ENCODE assay signal across 20 mouse cellular contexts in genomic region chr10:127279730-127280129, GRCm38 (mm10). TPM values are rescaled to one million over a fixed set of nuclear protein-coding genes. Genes with fewer than 3 reads are reported as not detected.
DNase-seq lines count a peak whose midpoint lies in the region; ATAC-seq and TF ChIP-seq lines count a peak whose summit lies in the region.
"Had no signal": no experiment of that assay in that cellular context is flagged by ENCODE, and none has a peak within 500 bp of the region (broad histone marks: within the 10 kb centered on the region; RNA-seq: fewer than 3 reads in every experiment).

No protein-coding gene starts in this region.

- ATAC-seq in heart, postnatal 0 days (ENCODE audit: insufficient read depth, low read depth), result no peak
- no peak for ATAC-seq in liver, embryonic 14.5 days (ENCODE audit: insufficient read depth)
- ATAC-seq: inflammation-experienced regulatory T-cells, adult 6 months had no signal

- H3K4me3 ChIP-seq in heart, postnatal 0 days (ENCODE audit: low read depth, low read length), result no peak overlapping the region
- H3K4me3 ChIP-seq in liver, embryonic 14.5 days (ENCODE audit: insufficient read depth in 1 of 2, low read depth in 2 of 2, low read length in 2 of 2), result no peak overlapping the region
- H3K4me3 ChIP-seq in myocyte, result no peak overlapping the region
- H3K4me3 ChIP-seq: embryonic facial prominence, embryonic 10.5 days; forebrain, embryonic 12.5 days; hindbrain, embryonic 10.5 days; lung, embryonic 15.5 days; midbrain, embryonic 10.5 days; neural tube, embryonic 12.5 days had no signal

- no peak for TF ChIP-seq POLR2A in myocyte (IDR thresholded peaks at IDR 0.05; ENCODE audit: insufficient read length, low read depth)

- TF ChIP-seq EP300 in heart, postnatal 0 days (IDR thresholded peaks at IDR 0.05; ENCODE audit: low read depth), result no peak
- no peak for TF ChIP-seq EP300 in liver, embryonic 14.5 days (IDR thresholded peaks at IDR 0.05; ENCODE audit: low read depth)

- no peaks in the 10 kb centered on the region for H3K27me3 ChIP-seq in heart, postnatal 0 days (ENCODE audit: control insufficient read depth, insufficient read depth, low read length)
- no peaks in the 10 kb centered on the region for H3K27me3 ChIP-seq in liver, embryonic 14.5 days (ENCODE audit: control insufficient read depth, insufficient read depth, low read length)
- H3K27me3 ChIP-seq in myocyte (ENCODE audit: control insufficient read depth, insufficient read depth, insufficient read length), result no peaks in the 10 kb centered on the region
- H3K27me3 ChIP-seq: forebrain, embryonic 12.5 days; lung, embryonic 15.5 days; neural tube, embryonic 12.5 days had no signal

- no peaks in the 10 kb centered on the region; the same call in 1 of the 2 replicates for H3K4me1 ChIP-seq in heart, postnatal 0 days (ENCODE audit: control insufficient read depth, insufficient read depth)
- no peaks in the 10 kb centered on the region for H3K4me1 ChIP-seq in liver, embryonic 14.5 days (replicated peaks; ENCODE audit: control insufficient read depth in 2 of 2, insufficient read depth in 2 of 2, low read length in 1 of 2)
- H3K4me1 ChIP-seq: lung, embryonic 15.5 days had no signal

- no peak overlapping the region for H3K4me2 ChIP-seq in heart, postnatal 0 days (ENCODE audit: low read depth, low read length)
- H3K4me2 ChIP-seq in liver, embryonic 14.5 days (ENCODE audit: low read depth), result no peak overlapping the region
- no peak overlapping the region for H3K4me2 ChIP-seq in myocyte (ENCODE audit: low read depth)
- H3K4me2 ChIP-seq: forebrain, embryonic 12.5 days; lung, embryonic 15.5 days; neural tube, embryonic 12.5 days had no signal

- 0 out of 2 replicates have a peak, but pooled peaks have one; percentile 2 for TF ChIP-seq CTCF in heart, postnatal 0 days (IDR thresholded peaks at IDR 0.05; ENCODE audit: low read depth)
- peak; percentile 46 for TF ChIP-seq CTCF in liver, embryonic 14.5 days (IDR thresholded peaks at IDR 0.05; ENCODE audit: low read depth)

- DNase-seq in heart, postnatal 0 days (ENCODE audit: low spot score), result no peak
- DNase-seq in heart, adult 8-10 months (ENCODE audit: low spot score), result no peak
- DNase-seq in liver, embryonic 14.5 days (ENCODE audit: low read depth in 3 of 3, low spot score in 3 of 3), result no peak
- DNase-seq in liver (no peak), ES-CJ7 (ENCODE audit: low read depth, low spot score) (peak; percentile 50)
- DNase-seq in right cerebral cortex, postnatal 10 days (ENCODE audit: low spot score in 2 of 2), result no peak
- DNase-seq: adrenal gland, postnatal 36 days; cerebellum, adult 2 months; gastrocnemius, postnatal 10 days; heart, adult 18-20 months; layer of hippocampus, postnatal 36 days had no signal

- H3K36me3 ChIP-seq in heart, postnatal 0 days (replicated peaks; ENCODE audit: control insufficient read depth, insufficient read depth, low read length), result peaks cover 100% of the 10 kb centered on the region
- H3K36me3 ChIP-seq in liver, embryonic 14.5 days (replicated peaks; ENCODE audit: control insufficient read depth, insufficient read depth, low read depth), result peaks cover 78% of the 10 kb centered on the region
- peaks cover 51% of the 10 kb centered on the region for H3K36me3 ChIP-seq in myocyte (ENCODE audit: control insufficient read depth, insufficient read depth)

- no peak overlapping the region for H3ac ChIP-seq in myocyte (ENCODE audit: control insufficient read depth, insufficient read length)

- no peak overlapping the region for H3K27ac ChIP-seq in heart, postnatal 0 days (ENCODE audit: low read depth)
- H3K27ac ChIP-seq in liver, embryonic 14.5 days, result no peak overlapping the region
- H3K27ac ChIP-seq: embryonic facial prominence, embryonic 10.5 days; forebrain, embryonic 12.5 days; hindbrain, embryonic 10.5 days; lung, embryonic 15.5 days; macrophage; midbrain, embryonic 10.5 days; neural tube, embryonic 12.5 days had no signal

- H3K79me2 ChIP-seq in myocyte (ENCODE audit: control insufficient read depth, insufficient read depth), result no peaks in the 10 kb centered on the region

- H3K9ac ChIP-seq in heart, postnatal 0 days (replicated peaks; ENCODE audit: low read depth, low read length), result no peak overlapping the region
- H3K9ac ChIP-seq in liver, embryonic 14.5 days (replicated peaks), result no peak overlapping the region
- H3K9ac ChIP-seq: forebrain, embryonic 12.5 days; lung, embryonic 15.5 days; neural tube, embryonic 12.5 days had no signal

- H3K9me3 ChIP-seq in heart, postnatal 0 days (replicated peaks; ENCODE audit: control insufficient read depth, low read length), result no peaks in the 10 kb centered on the region
- no peaks in the 10 kb centered on the region; the same call in 1 of the 2 replicates for H3K9me3 ChIP-seq in liver, embryonic 14.5 days (ENCODE audit: control insufficient read depth, low read length)
- H3K9me3 ChIP-seq: embryonic facial prominence, embryonic 10.5 days; forebrain, embryonic 12.5 days; hindbrain, embryonic 10.5 days; lung, embryonic 15.5 days; midbrain, embryonic 10.5 days; neural tube, embryonic 12.5 days had no signal

- WGBS in heart, postnatal 0 days, result 100% methylated on average over 2 of the region's 2 CpGs
- WGBS in liver, embryonic 14.5 days (ENCODE audit: insufficient replicate concordance), result 89% methylated on average over 1 of the region's 2 CpGs

TF ChIP-seq in myocyte, 11 proteins besides CTCF, POLR2A, EP300 and RAD21:
- TF ChIP-seq TCF3 (IDR thresholded peaks at IDR 0.05; ENCODE audit: insufficient read length, low read depth) (no peak), POLR2AphosphoS2 (IDR thresholded peaks at IDR 0.05; ENCODE audit: insufficient read length, low read depth) (peak; percentile 47), TCF12 (IDR thresholded peaks at IDR 0.05; ENCODE audit: insufficient read depth, poor library complexity, severe bottlenecking) (no peak), USF1 (IDR thresholded peaks at IDR 0.05; ENCODE audit: low read depth) (no peak)

RNA-seq across cellular contexts. Expression of gene Mbd6, which starts 9.1 kb away (rescaled TPM):
- 8.3 and 8.7 TPM in 2 replicates for total RNA-seq in heart, postnatal 0 days (2014; rRNA removed; ENCODE audit: low replicate concordance)
- 6.5 and 6.9 TPM in 2 replicates for polyA plus RNA-seq in heart, postnatal 0 days (2015; fragmentation: Nextera tagmentation; extraction: Ambion mirVana)
- total RNA-seq in heart, adult 8-10 months (2022), result 10 to 100 TPM; 17.6 to 25.5 (median 19.5) TPM
- polyA plus RNA-seq in liver, embryonic 14.5 days (2012; rRNA removed), result 9.7 and 11.0 TPM in 2 replicates
- polyA plus RNA-seq in liver, embryonic 14.5 days (2014; fragmentation: Nextera tagmentation; extraction: Ambion mirVana), result 5.6 and 6.2 TPM in 2 replicates
- polyA plus RNA-seq in myocyte (2012; fragmentation: generic; extraction: Trizol), result 24.7 TPM

RNA-seq across cellular contexts. Expression of gene Dctn2, which starts 13.6 kb away (rescaled TPM):
- 175 and 197 TPM in 2 replicates for total RNA-seq in heart, postnatal 0 days (2014; rRNA removed; ENCODE audit: low replicate concordance)
- 149 and 154 TPM in 2 replicates for polyA plus RNA-seq in heart, postnatal 0 days (2015; fragmentation: Nextera tagmentation; extraction: Ambion mirVana)
- 100 to 1,000 TPM; 143 to 151 (median 146) TPM for total RNA-seq in heart, adult 8-10 months (2022)
- polyA plus RNA-seq in liver, embryonic 14.5 days (2012; rRNA removed), result 53.8 and 58.7 TPM in 2 replicates
- polyA plus RNA-seq in liver, embryonic 14.5 days (2014; fragmentation: Nextera tagmentation; extraction: Ambion mirVana), result 59.2 and 64.7 TPM in 2 replicates
- polyA plus RNA-seq in myocyte (2012; fragmentation: generic; extraction: Trizol), result 250 TPM

RNA-seq across cellular contexts. Expression of gene Kif5a, which starts 16.6 kb away (rescaled TPM):
- 0.12 and 0.27 TPM in 2 replicates for total RNA-seq in heart, postnatal 0 days (2014; rRNA removed; ENCODE audit: low replicate concordance)
- 0.11 and 0.23 TPM in 2 replicates for polyA plus RNA-seq in heart, postnatal 0 days (2015; fragmentation: Nextera tagmentation; extraction: Ambion mirVana)
- total RNA-seq in heart, adult 8-10 months (2022), result 1 to 10 TPM in 2 of 4 experiments, under 1 TPM in 2; 0.54 to 1.6 (median 1.2) TPM
- 0.11 and 0.19 TPM in 2 replicates for polyA plus RNA-seq in liver, embryonic 14.5 days (2012; rRNA removed)
- polyA plus RNA-seq in liver, embryonic 14.5 days (2014; fragmentation: Nextera tagmentation; extraction: Ambion mirVana), result 0.01 and 0.03 TPM in 2 replicates
- 0.14 TPM for polyA plus RNA-seq in myocyte (2012; fragmentation: generic; extraction: Trizol)

RNA-seq across cellular contexts. Expression of gene Mars, which starts 31.9 kb away (rescaled TPM):
- 48.9 and 68.9 TPM in 2 replicates for total RNA-seq in heart, postnatal 0 days (2014; rRNA removed; ENCODE audit: low replicate concordance)
- 62.4 and 64.6 TPM in 2 replicates for polyA plus RNA-seq in heart, postnatal 0 days (2015; fragmentation: Nextera tagmentation; extraction: Ambion mirVana)
- 10 to 100 TPM; 42.1 to 48.8 (median 45.4) TPM for total RNA-seq in heart, adult 8-10 months (2022)
- 53.6 and 63.4 TPM in 2 replicates for polyA plus RNA-seq in liver, embryonic 14.5 days (2012; rRNA removed)
- polyA plus RNA-seq in liver, embryonic 14.5 days (2014; fragmentation: Nextera tagmentation; extraction: Ambion mirVana), result 101 and 115 TPM in 2 replicates
- polyA plus RNA-seq in myocyte (2012; fragmentation: generic; extraction: Trizol), result 280 TPM

RNA-seq across cellular contexts. Expression of gene Arhgap9, which starts 42.0 kb away (rescaled TPM):
- total RNA-seq in heart, postnatal 0 days (2014; rRNA removed; ENCODE audit: low replicate concordance), result 0.73 and 0.97 TPM in 2 replicates
- polyA plus RNA-seq in heart, postnatal 0 days (2015; fragmentation: Nextera tagmentation; extraction: Ambion mirVana), result 1.4 and 1.8 TPM in 2 replicates
- total RNA-seq in heart, adult 8-10 months (2022), result 1 to 10 TPM; 1.5 to 3.2 (median 3.0) TPM
- polyA plus RNA-seq in liver, embryonic 14.5 days (2012; rRNA removed), result 7.3 and 8.8 TPM in 2 replicates
- 12.4 and 13.4 TPM in 2 replicates for polyA plus RNA-seq in liver, embryonic 14.5 days (2014; fragmentation: Nextera tagmentation; extraction: Ambion mirVana)
- polyA plus RNA-seq in myocyte (2012; fragmentation: generic; extraction: Trizol), result 0.77 TPM
